Mouse (Mus musculus): ENCODE measurements around the gene Kidins220. TPM values are rescaled to one million over a fixed set of nuclear protein-coding genes. Genes with fewer than 3 reads are reported as not detected.

The Kidins220 gene
- polyA plus RNA-seq, 1 experiment from 2014 or later: 14.3 TPM

DNA sequence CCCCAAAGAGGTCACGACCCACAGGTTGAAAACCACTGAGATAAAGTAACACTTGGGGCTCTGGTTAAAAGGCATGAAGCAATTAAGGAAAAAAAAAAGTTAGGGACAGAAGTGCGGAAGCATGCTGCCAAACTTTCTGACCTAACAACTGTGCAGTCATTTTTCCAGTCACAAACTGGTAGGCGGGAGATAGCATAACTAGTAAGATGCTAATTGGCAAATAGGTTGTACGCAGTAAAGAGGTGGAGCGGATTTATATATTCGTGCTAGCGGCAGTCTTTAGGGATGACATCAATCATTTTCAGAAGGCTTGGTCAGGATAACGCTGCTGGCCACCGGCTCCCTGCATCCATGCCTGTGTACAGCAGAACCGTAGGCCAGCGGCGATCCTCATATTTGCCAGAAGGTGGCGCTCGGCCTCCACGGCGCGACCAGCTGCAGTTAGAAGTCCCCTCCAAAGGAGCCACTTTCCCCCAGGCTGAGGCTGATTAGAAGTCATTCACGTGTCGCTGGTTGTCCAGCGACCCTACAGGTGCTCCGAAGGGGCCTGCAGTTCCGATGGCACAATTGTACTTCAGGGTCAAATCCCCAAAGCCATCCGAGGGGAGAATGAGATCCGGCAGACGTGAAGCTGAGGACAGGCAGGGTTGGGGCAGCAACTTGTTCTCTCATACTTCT lies 117.4 kb downstream of the Kidins220 start:
- H3K27ac ChIP-seq: peak overlapping the region; percentile 73
- H3K4me1 ChIP-seq: peaks cover 37% of the 10 kb centered on the region
- peak overlapping the region; percentile 79 for H3K4me3 ChIP-seq
- H3K36me3 ChIP-seq: 0 out of 2 replicates have a peak, but pooled peaks cover 3% of the 10 kb centered on the region
- H3K27me3 ChIP-seq (ENCODE audit: low read depth, poor library complexity, severe bottlenecking): no peaks in the 10 kb centered on the region
- 6% methylated on average over 25 of the region's 25 CpGs for WGBS
- DNase-seq (ENCODE audit: low spot score): peak; percentile 93
- no peaks in the 10 kb centered on the region for H3K9me3 ChIP-seq (replicated peaks)

DNA sequence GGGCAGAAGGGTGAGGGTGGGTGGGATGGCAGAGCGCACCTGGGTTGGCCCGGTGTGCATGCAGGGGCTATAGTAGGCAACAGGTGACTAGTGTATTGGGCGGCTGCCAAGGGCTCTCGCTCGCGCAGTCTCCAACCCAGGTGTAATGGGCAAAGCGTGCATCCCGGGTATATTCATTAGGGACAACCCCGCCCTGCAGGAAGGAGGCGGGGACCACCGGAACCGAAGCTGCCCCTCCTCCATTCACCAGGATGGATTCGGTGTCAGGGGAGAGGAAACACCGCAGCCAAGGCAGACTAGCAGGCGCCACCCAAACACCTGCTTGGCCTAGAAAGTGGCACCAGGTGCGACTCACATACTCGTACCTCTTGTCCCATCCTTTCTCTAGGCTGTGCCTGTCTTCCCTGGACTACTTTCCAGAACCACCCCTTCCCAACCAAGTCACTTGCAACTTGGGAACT lies 118.1 kb downstream of the Kidins220 start:
- Histone ChIP-seq H3K27ac (peak overlapping the region; percentile 73), H3K9me3 (replicated peaks) (no peaks in the 10 kb centered on the region), H3K4me3 (peak overlapping the region; percentile 79), H3K27me3 (ENCODE audit: low read depth, poor library complexity, severe bottlenecking) (no peaks in the 10 kb centered on the region), H3K4me1 (peaks cover 43% of the 10 kb centered on the region), H3K36me3 (0 out of 2 replicates have a peak, but pooled peaks cover 3% of the 10 kb centered on the region)
- WGBS: 2% methylated on average over 17 of the region's 17 CpGs
- peak; percentile 80 for DNase-seq (ENCODE audit: low spot score)

DNA sequence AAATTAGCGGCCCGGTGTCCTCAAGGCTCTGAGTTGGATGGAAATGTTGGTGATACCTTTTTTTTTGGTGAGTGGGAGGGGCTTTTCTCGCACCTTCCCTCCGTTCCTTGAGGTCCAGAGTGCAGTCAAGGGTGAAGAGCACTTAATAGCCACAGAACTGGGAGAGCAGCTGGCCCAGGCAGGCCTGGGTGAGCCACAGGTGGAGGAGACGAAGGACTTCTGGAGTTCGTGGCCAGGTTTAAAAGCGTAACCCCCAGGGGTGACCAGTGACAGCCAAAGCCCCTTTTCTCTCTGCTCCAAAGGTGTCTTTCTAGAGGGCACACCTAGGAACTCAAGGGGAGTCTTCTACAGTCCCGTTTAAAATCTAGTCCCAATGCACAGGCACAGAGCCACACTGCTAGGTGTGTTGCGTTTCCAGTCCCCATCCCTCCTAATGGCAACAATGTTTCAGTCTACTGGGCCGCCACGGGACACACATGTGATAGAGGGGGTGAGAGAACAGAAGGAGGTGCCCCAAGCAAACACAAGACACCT lies 118.6 kb downstream of the Kidins220 start:
- Histone ChIP-seq H3K4me1 (peaks cover 48% of the 10 kb centered on the region), H3K27me3 (ENCODE audit: low read depth, poor library complexity, severe bottlenecking) (no peaks in the 10 kb centered on the region), H3K9me3 (replicated peaks) (no peaks in the 10 kb centered on the region), H3K27ac (peak overlapping the region; percentile 73), H3K4me3 (peak overlapping the region; percentile 79), H3K36me3 (0 out of 2 replicates have a peak, but pooled peaks cover 3% of the 10 kb centered on the region)
- DNase-seq (ENCODE audit: low spot score): peak; percentile 63
- 16% methylated on average over 11 of the region's 11 CpGs for WGBS

DNA sequence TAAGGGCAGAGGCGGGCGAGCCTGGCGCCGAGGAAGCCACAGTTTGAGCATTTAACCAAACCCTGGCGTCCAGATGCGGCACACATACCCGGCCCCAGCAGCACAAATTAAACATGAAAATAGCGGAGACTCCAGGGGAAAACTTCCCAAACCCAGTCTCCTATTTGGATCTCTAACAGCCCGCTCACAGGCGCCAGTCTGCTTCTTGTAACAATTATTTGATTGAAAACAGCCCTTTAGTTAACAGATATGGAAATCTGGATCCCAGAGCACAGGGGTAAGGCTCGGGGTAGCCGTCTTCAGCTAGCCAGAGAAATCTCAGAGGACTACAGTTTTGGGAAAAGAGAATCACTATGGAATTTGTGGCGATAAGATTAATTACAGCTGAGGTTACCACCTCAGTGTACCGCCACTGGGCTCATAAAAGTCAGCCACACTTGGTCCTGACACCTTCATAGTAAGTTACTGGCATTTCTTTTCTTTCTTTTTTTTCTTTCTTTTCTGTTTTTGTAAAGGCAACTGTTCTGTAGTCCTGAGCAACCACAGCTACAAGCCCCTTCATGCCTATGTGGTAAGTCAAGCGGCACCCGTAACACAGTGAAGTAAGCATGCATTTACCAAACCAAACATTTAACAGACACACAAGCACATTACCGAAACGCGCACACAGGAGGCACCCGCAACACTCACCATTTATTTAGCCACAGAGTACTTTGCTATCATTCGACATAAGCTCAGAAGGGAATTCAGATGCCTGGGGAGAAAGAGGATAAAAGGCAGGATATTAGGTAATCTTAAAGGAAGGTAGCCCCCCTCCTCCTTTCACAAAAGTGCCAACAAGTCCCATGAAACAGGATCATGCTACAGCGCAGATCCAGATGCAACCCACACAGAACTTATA lies 120.1 kb downstream of the Kidins220 start:
- DNase-seq (ENCODE audit: low spot score): peak; percentile 62
- under 1% methylated on average over 22 of the region's 22 CpGs for WGBS

DNA sequence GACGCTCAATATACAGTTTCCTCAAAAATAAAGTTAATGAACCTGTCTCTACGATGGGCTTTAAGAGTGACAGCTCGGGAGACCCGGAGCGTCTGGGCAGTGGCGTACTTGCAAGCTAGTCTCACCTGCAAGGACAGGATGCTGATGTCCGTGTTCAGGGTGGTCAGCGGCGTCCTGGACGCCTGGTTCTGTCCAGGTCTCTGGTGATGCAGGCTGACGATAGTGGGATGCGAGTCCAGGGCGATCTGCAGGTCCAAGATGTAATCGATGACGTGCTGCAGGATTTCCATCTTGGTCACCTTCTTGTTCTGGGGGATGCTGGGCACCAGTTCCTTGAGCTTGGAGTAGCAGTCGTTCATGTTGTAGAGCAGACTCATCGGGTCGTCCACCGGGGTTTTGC lies 120.8 kb downstream of the Kidins220 start:
- under 1% methylated on average over 19 of the region's 19 CpGs for WGBS
- Histone ChIP-seq H3K36me3 (0 out of 2 replicates have a peak, but pooled peaks cover 3% of the 10 kb centered on the region), H3K27me3 (ENCODE audit: low read depth, poor library complexity, severe bottlenecking) (no peaks in the 10 kb centered on the region), H3K4me1 (peaks cover 54% of the 10 kb centered on the region), H3K9me3 (replicated peaks) (no peaks in the 10 kb centered on the region), H3K4me3 (peak overlapping the region; percentile 79), H3K27ac (peak overlapping the region; percentile 99)
- no peak for DNase-seq (ENCODE audit: low spot score)

More for the DNA sequence above, 120.1 kb downstream of the Kidins220 start:
- Histone ChIP-seq H3K27me3 (ENCODE audit: low read depth, poor library complexity, severe bottlenecking) (no peaks in the 10 kb centered on the region), H3K36me3 (0 out of 2 replicates have a peak, but pooled peaks cover 3% of the 10 kb centered on the region), H3K9me3 (replicated peaks) (no peaks in the 10 kb centered on the region), H3K4me1 (peaks cover 57% of the 10 kb centered on the region), H3K4me3 (peak overlapping the region; percentile 79), H3K27ac (peak overlapping the region; percentile 99)

DNA sequence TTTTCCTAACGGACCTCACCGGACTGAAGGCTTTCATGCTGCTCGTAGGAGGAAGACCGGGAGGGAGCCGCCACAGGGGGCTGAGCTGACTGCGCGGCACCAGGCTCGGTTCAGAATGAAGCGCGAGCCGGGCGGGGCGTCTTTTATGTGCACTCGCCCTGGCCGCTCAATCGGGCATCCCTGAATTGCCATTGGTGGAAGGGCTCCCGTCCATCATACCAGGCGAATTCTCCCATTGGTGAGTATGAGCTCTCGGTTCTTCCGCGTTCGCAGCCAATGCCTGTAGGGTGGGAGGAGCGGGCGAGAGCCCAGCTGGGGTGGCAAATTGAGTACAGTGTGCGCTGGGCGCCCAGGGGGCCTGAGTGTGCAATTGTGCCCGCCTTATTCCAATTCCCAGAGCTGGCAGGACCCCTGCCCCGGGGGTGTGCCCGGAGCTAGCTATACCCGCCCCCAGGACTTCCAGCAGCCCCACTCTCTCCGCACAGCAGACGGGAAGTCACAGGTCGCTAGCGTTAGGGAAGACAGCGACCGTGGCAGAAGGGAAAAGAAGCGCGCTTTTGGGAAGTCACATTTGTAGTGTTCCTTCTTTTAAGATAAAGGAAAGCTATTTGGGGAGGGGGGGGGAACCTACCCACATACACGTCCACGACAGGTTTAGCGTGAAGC lies 121.4 kb downstream of the Kidins220 start:
- H3K4me3 ChIP-seq: peak overlapping the region; percentile 79
- peak; percentile 96 for DNase-seq (ENCODE audit: low spot score)
- peak overlapping the region; percentile 99 for H3K27ac ChIP-seq
- WGBS: under 1% methylated on average over 41 of the region's 41 CpGs
- H3K4me1 ChIP-seq: peaks cover 59% of the 10 kb centered on the region
- no peaks in the 10 kb centered on the region for H3K27me3 ChIP-seq (ENCODE audit: low read depth, poor library complexity, severe bottlenecking)
- no peaks in the 10 kb centered on the region for H3K9me3 ChIP-seq (replicated peaks)
- 0 out of 2 replicates have a peak, but pooled peaks cover 3% of the 10 kb centered on the region for H3K36me3 ChIP-seq

DNA sequence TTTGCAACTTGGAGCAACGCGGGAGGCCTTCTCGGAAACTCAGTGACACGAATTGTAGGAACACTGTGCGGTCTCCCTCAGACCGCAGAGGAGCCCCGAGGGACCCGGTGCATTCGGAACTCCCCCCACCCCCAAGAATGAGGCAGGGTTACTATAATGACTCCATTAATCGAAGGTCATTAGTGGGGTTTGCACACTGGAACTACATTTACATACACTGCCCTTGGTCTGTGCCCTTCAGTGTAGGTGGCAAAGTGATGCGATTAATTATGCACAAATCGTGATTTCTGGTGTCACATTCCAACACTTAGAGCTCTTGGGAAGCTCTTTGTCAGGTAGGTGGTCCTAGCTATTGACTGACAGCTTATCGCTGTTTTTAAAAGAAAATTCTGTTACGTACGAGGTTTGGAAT lies 121.9 kb downstream of the Kidins220 start:
- Histone ChIP-seq H3K9me3 (replicated peaks) (no peaks in the 10 kb centered on the region), H3K36me3 (0 out of 2 replicates have a peak, but pooled peaks cover 3% of the 10 kb centered on the region), H3K4me3 (peak overlapping the region; percentile 79), H3K27me3 (ENCODE audit: low read depth, poor library complexity, severe bottlenecking) (no peaks in the 10 kb centered on the region), H3K27ac (peak overlapping the region; percentile 99), H3K4me1 (peaks cover 65% of the 10 kb centered on the region)
- no peak for DNase-seq (ENCODE audit: low spot score)
- under 1% methylated on average over 15 of the region's 15 CpGs for WGBS

DNA sequence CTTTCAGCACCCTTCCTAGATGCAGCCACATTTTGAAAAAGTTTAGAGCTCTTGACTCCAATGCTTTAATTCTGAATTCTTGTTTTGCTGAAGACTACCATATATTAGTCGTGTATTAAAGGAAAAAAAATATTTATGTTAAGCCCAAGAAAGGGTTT lies 122.2 kb downstream of the Kidins220 start, which contains the start of gene Id2:
Gene Id2 (minus strand): TSS at position 89 of the 158 bp plus-strand sequence.
- no peak for DNase-seq (ENCODE audit: low spot score)
- Histone ChIP-seq H3K4me3 (peak within 1 kb of the TSS; percentile 79), H3K27ac (peak within 1 kb of the TSS; percentile 99), H3K36me3 (0 out of 2 replicates have a peak, but pooled peaks cover 3% of the 10 kb centered on the region), H3K4me1 (peaks cover 65% of the 10 kb centered on the region), H3K9me3 (replicated peaks) (no peaks in the 10 kb centered on the region), H3K27me3 (ENCODE audit: low read depth, poor library complexity, severe bottlenecking) (no peaks in the 10 kb centered on the region)
- WGBS: 2% methylated on average over 1 of the region's 1 CpGs

DNA sequence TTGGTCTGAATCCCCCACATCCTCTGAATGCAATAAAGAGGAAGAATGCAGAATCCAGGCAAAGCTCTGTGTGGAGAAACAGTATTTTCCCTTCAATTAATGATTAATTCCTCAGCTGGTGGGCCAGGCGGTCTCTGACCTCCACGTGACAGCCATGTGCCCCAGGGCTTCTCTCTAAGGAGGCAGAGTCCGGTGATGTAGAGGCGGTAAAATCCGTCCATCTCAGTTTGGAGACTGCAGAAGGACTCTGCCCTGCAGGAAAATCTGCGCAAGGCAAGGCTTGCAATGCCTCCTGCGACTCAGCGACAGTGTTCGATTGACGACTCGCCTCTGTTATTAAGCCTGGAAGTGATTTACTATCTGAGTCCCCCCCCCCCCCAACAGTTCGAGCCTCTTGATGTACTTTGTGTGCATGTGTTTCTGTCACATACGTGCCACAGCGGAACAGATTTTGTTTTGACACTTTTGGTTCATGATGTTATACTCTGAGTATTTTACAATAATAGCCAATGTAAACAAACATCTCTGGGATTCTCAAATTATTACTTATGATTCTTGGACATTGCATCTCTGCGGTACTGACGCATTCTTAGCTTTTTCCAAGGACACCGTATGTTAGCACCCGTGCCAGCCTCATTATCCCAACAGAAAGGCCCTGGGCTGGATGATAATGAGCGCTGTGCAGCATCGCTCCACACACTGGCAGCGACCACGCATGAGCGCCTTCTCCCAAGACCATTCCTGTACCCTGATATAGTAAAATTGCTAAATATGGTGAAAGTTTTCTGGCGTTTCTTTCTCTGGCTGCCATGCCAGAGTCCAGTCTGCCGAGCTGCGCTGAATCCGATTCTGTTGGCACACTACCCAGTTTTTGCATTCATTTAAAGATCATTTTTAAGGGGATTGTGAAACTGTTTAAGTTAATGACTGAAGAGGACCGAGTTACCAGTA lies 122.8 kb downstream of the Kidins220 start:
- H3K27ac ChIP-seq: peak overlapping the region; percentile 99
- peak overlapping the region; percentile 79 for H3K4me3 ChIP-seq
- 1% methylated on average over 28 of the region's 28 CpGs for WGBS
- H3K36me3 ChIP-seq: 0 out of 2 replicates have a peak, but pooled peaks cover 3% of the 10 kb centered on the region
- DNase-seq (ENCODE audit: low spot score): peak; percentile 81
- no peaks in the 10 kb centered on the region for H3K9me3 ChIP-seq (replicated peaks)
- H3K4me1 ChIP-seq: peaks cover 61% of the 10 kb centered on the region
- H3K27me3 ChIP-seq (ENCODE audit: low read depth, poor library complexity, severe bottlenecking): no peaks in the 10 kb centered on the region

DNA sequence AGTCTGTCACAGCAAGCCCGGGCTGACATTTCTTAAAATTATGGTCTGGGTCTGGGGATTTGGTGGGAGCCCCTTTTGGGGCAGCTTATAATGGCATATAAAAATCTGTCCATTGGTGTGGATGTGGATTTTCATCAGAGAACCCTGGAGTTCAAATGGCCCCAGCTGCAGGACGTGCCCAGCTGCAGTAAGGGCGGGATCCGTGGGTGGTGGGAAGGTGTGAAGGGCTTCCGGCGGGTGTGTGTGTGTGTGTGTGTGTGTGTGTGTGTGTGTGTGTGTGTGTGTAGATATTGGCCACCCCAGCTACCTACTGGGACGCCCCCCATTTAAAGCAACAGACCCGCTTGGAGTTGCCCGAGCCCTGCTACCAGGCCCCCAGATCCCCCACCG lies 123.4 kb downstream of the Kidins220 start:
- Histone ChIP-seq H3K27me3 (ENCODE audit: low read depth, poor library complexity, severe bottlenecking) (no peaks in the 10 kb centered on the region), H3K9me3 (replicated peaks) (no peaks in the 10 kb centered on the region), H3K36me3 (0 out of 2 replicates have a peak, but pooled peaks cover 1% of the 10 kb centered on the region), H3K27ac (peak overlapping the region; percentile 99), H3K4me3 (peak overlapping the region; percentile 79), H3K4me1 (peaks cover 57% of the 10 kb centered on the region)
- 1% methylated on average over 10 of the region's 10 CpGs for WGBS
- DNase-seq (ENCODE audit: low spot score): no peak

DNA sequence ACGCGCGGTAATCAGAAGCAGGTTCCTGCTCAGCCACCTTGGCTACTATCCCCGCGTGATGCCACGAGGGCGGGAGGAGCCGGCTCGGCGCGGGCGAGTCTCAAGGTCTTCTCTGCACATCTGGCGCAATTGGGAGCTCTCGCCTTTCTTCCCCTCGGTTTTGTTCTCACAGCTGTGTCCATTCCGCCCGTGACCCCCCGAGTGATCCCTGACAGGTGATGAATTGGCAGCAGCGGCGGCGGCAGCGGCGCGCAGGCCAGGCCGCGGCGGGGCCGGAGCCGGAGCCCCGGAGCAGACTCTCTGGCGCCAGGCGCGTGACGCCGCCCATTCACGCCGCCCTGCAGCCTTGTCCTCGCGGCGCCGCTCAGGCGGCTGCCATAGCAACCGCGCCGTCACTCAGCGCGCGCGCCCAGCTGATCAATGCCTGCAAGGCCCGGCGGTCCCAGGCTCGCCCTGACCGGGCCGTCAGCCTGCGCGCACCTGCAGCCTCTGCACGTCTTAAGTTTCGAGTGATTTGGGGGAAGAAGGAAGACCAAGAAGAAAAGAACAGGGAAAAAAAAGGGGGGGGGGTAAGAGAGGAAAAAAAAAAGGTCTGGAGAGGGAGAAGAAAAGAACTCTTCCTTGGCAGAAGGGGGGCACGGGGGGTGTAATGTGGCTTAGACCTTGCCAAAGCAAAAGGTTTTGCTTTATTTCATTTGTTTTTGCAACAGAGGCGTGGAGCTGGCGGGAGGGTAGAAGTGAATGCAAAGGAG lies 124.0 kb downstream of the Kidins220 start:
- Histone ChIP-seq H3K27me3 (ENCODE audit: low read depth, poor library complexity, severe bottlenecking) (no peaks in the 10 kb centered on the region), H3K4me1 (peaks cover 56% of the 10 kb centered on the region), H3K9me3 (replicated peaks) (no peaks in the 10 kb centered on the region), H3K27ac (peak overlapping the region; percentile 99), H3K36me3 (no peaks in the 10 kb centered on the region), H3K4me3 (peak overlapping the region; percentile 79)
- DNase-seq (ENCODE audit: low spot score): peak; percentile 98
- WGBS: under 1% methylated on average over 59 of the region's 61 CpGs

Data from limb, embryonic 10.5 days (tissue).